Mouse (Mus musculus) heart, adult 2 months (tissue): ENCODE data around the gene Snx25.

Experiments used
- CTCF ChIP-seq: fragments of 200-600 bp; IDR thresholded peaks from 2 replicates; pipeline ENCODE4 v1.8.1; 2022; ENCODE audit warnings: antibody characterized with exemption, mild to moderate bottlenecking, moderate library complexity
- POLR2A ChIP-seq: fragments of 200-500 bp; IDR thresholded peaks from 2 replicates; pipeline ENCODE4 v1.6.1; 2011; ENCODE audit warnings: mild to moderate bottlenecking, low read depth, low read length, control low read depth; ENCODE audit not compliant: insufficient read depth

GRCm38 (mm10) chr8:45990631-45991310 lies 161.2 kb downstream of the Snx25 start:
- TF ChIP-seq CTCF (no peak), POLR2A (no peak)
